Mouse (Mus musculus): ENCODE results near the gene Chtf18. TPM values are rescaled to one million over a fixed set of nuclear protein-coding genes. Genes with fewer than 3 reads are reported as not detected.

The Chtf18 gene
- polyA plus RNA-seq (2012; rRNA removed) = 10.6 and 13.0 TPM in 2 replicates

DNA sequence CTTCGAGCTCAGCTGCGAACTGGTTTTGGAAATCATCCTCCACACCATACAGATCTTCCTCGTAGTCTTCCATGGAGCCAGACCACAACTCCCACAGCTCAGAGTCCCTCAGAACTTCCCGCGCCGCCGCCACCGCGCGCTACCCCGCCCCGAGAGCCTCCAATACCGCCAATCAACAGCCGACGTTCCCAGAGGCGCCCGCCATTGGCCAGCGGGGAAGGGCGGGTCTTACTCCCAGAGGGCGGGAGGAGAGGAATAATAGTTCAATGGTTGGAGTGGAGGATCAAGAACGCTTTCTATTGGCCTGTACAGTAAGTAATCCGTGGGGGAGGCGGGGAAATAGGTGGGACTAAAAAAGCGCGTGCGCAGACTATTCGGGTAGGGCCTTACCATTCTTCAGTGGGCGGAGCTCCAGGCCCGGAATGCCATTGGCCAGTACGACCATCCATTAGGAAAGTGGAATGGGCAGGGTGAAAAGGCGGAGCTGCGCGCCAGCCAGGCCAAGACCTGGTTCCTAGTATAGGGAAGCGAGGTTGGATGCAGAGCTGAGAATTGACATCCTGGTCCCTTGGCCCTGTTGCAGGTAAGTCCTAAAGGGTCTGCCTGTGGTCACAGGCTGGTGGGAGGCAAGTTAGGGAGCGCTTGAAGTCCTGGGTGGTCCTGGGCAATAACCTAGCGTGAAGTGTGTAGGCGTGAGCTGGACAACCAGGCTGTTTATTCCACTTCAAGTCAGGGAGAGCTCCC, at the start of gene Chtf18, which contains the start of gene Rpusd1:
TSS of gene Chtf18 (minus strand) at position 155 of the 744 bp plus-strand sequence.
TSS of gene Rpusd1 (plus strand) at position 406 of the 744 bp plus-strand sequence.
- H3K27me3 ChIP-seq (ENCODE audit: control insufficient read depth, insufficient read depth, low read length) = no peaks in the 10 kb centered on the region
- peaks cover 9% of the 10 kb centered on the region; the same call in 1 of the 2 replicates for H3K4me1 ChIP-seq (ENCODE audit: control insufficient read depth, insufficient read depth, insufficient read length)
- DNase-seq (ENCODE audit: low read depth in 1 of 2, low spot score in 2 of 2) = peak; percentile 97 to 98
- WGBS = under 1% methylated on average over 37 of the region's 37 CpGs
- peak within 1 kb of the TSS; percentile 85 for H3K4me3 ChIP-seq (ENCODE audit: extremely low read depth, insufficient read depth, insufficient read length)
- no peak within 1 kb of the TSS for H3K27ac ChIP-seq (ENCODE audit: insufficient read depth, low read length)
- TF ChIP-seq POLR2A (IDR thresholded peaks at IDR 0.05; ENCODE audit: low read depth, low read length) (peak; percentile 22; the same call in 1 of the 2 replicates), CTCF (IDR thresholded peaks at IDR 0.05; ENCODE audit: extremely low read depth, insufficient read depth, insufficient read length, insufficient replicate concordance) (no peak)
- H3K36me3 ChIP-seq (ENCODE audit: control insufficient read depth, insufficient read depth, low read length) = no peaks in the 10 kb centered on the region

DNA sequence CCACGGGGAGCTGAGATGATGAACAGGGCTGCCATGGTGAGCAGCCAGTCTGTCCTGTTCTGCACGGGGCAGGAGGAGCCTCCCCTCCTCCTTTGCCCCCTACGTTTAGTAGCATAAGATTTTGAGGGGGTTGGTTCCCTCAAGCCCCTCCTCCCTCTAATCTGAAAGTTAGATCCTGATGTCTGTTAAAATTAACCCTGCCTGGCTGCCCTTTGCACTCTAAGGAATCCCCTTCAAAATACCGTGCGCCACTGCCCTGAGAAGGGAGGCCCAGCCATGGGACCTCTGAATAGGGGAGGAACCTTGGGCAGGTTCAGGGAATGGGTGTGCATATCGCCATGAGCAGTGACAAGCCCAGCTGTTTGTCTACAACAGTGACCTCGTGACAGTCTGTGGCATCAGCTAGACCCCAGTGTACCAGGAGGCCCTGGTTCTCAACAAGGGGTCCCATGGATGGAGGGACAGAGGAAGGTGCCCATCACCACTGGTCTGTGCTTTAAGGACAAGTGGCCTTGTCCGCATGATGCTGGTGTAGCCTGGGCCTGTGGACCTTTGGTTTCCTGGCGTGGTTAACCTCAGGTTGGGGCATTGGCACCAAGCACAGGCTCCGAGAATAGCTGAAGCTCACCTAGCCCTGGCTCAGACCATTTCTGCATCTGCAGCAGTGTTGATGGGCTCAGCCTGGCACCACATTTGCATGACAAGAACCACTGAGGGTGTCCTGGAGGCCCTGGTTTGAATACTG, 48.3 kb upstream of the Chtf18 start:
- Histone ChIP-seq H3K4me3 (ENCODE audit: extremely low read depth, insufficient read depth, insufficient read length) (no peak overlapping the region), H3K27me3 (ENCODE audit: control insufficient read depth, insufficient read depth, low read length) (no peaks in the 10 kb centered on the region), H3K36me3 (ENCODE audit: control insufficient read depth, insufficient read depth, low read length) (peaks cover 17% of the 10 kb centered on the region), H3K4me1 (ENCODE audit: control insufficient read depth, insufficient read depth, insufficient read length) (peaks cover 5% of the 10 kb centered on the region; the same call in 1 of the 2 replicates), H3K27ac (ENCODE audit: insufficient read depth, low read length) (no peak overlapping the region)
- no peak for DNase-seq (ENCODE audit: low read depth in 1 of 2, low spot score in 2 of 2)
- 75% methylated on average over 10 of the region's 10 CpGs for WGBS
- TF ChIP-seq CTCF (IDR thresholded peaks at IDR 0.05; ENCODE audit: extremely low read depth, insufficient read depth, insufficient read length, insufficient replicate concordance) (no peak), POLR2A (IDR thresholded peaks at IDR 0.05; ENCODE audit: low read depth, low read length) (no peak)

DNA sequence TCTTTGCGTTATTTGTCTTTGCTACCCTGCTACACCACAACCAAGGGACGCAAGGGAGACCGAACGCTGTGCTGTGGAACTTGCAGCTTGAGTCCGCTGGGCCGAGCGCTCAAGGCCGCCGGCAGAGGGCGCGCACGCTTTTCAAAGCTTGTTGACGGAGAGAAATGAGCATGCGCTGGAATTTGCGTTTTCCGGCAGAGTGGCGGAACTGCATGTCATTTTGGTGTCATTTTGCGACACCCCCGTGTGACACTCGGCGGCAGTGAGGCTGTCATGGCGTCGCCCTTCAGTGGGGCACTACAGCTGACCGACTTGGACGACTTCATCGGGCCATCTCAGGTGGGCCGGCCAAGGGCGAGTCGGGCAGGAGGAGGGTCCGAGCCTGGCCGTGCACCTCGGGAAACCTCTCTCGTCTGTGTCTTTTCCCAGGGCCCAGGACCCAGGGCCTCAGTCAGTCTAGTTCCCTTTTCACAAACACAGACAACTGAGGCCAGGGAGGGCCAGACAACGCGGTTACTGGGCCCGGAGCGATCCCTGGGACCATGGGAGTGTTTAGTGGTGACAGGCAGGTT, 46.4 kb upstream of the Chtf18 start, which contains the start of gene Narfl:
TSS of gene Narfl (plus strand) at position 228 of the 572 bp plus-strand sequence.
- H3K4me3 ChIP-seq (ENCODE audit: extremely low read depth, insufficient read depth, insufficient read length) = peak within 1 kb of the TSS; percentile 83
- peaks cover 5% of the 10 kb centered on the region; the same call in 1 of the 2 replicates for H3K4me1 ChIP-seq (ENCODE audit: control insufficient read depth, insufficient read depth, insufficient read length)
- TF ChIP-seq CTCF (IDR thresholded peaks at IDR 0.05; ENCODE audit: extremely low read depth, insufficient read depth, insufficient read length, insufficient replicate concordance) (peak; percentile 97), POLR2A (IDR thresholded peaks at IDR 0.05; ENCODE audit: low read depth, low read length) (peak; percentile 66)
- DNase-seq (ENCODE audit: low read depth in 1 of 2, low spot score in 2 of 2) = peak; percentile 94 to 95
- WGBS = under 1% methylated on average over 37 of the region's 37 CpGs
- H3K36me3 ChIP-seq (ENCODE audit: control insufficient read depth, insufficient read depth, low read length) = peaks cover 6% of the 10 kb centered on the region
- H3K27ac ChIP-seq (ENCODE audit: insufficient read depth, low read length) = peak within 1 kb of the TSS; percentile 18; the same call in 1 of the 2 replicates
- H3K27me3 ChIP-seq (ENCODE audit: control insufficient read depth, insufficient read depth, low read length) = no peaks in the 10 kb centered on the region

DNA sequence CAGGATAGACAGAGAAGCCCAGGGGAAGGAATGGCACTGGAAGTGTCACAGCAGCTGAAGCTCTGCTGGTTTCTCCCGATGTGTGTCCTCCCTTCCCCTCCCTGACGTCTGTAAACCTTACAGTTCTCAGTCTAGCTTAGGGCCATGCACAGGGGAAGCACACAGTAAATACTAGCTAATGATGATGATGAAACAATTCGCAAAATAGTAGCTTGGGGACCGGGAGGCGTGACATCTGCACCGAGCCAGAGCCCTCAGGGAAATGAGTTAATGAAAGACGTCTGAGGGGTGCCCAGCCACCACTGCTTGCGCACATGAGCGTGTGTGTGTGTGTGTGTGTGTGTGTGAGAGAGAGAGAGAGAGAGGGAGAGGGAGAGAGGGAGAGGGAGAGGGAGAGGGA, 42.1 kb upstream of the Chtf18 start:
- Histone ChIP-seq H3K4me1 (ENCODE audit: control insufficient read depth, insufficient read depth, insufficient read length) (peaks cover 5% of the 10 kb centered on the region; the same call in 1 of the 2 replicates), H3K36me3 (ENCODE audit: control insufficient read depth, insufficient read depth, low read length) (no peaks in the 10 kb centered on the region), H3K4me3 (ENCODE audit: extremely low read depth, insufficient read depth, insufficient read length) (no peak overlapping the region), H3K27me3 (ENCODE audit: control insufficient read depth, insufficient read depth, low read length) (no peaks in the 10 kb centered on the region), H3K27ac (ENCODE audit: insufficient read depth, low read length) (no peak overlapping the region)
- DNase-seq (ENCODE audit: low read depth in 1 of 2, low spot score in 2 of 2) = no peak
- WGBS = 64% methylated on average over 9 of the region's 9 CpGs
- TF ChIP-seq POLR2A (IDR thresholded peaks at IDR 0.05; ENCODE audit: low read depth, low read length) = no peak
- TF ChIP-seq CTCF (IDR thresholded peaks at IDR 0.05; ENCODE audit: extremely low read depth, insufficient read depth, insufficient read length, insufficient replicate concordance) = no peak

DNA sequence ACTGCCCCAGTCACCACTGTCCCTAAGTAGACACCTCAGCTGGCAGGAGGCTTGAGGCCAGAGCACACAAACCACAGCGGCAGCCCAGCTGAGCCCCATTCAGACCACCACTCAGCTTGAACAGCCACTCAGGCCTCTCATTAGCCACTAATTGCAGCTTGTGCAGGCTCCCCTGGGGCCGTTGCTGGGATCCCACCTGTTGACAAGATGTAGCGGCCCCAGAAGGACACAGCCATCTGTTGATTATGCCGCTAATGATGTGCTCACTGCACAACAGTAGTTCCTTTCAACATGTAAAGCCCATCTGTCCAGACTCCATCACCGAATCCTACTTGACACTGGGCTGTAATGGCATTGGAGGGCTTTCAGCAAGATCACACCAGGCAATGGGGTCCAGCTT, 38.7 kb upstream of the Chtf18 start:
- Histone ChIP-seq H3K4me3 (ENCODE audit: extremely low read depth, insufficient read depth, insufficient read length) (no peak overlapping the region), H3K27ac (ENCODE audit: insufficient read depth, low read length) (no peak overlapping the region), H3K27me3 (ENCODE audit: control insufficient read depth, insufficient read depth, low read length) (no peaks in the 10 kb centered on the region), H3K36me3 (ENCODE audit: control insufficient read depth, insufficient read depth, low read length) (no peaks in the 10 kb centered on the region), H3K4me1 (ENCODE audit: control insufficient read depth, insufficient read depth, insufficient read length) (peaks cover 2% of the 10 kb centered on the region; the same call in 1 of the 2 replicates)
- DNase-seq (ENCODE audit: low read depth in 1 of 2, low spot score in 2 of 2) = no peak
- WGBS = 74% methylated on average over 5 of the region's 5 CpGs
- no peak for TF ChIP-seq POLR2A (IDR thresholded peaks at IDR 0.05; ENCODE audit: low read depth, low read length)
- TF ChIP-seq CTCF (IDR thresholded peaks at IDR 0.05; ENCODE audit: extremely low read depth, insufficient read depth, insufficient read length, insufficient replicate concordance) = no peak

DNA sequence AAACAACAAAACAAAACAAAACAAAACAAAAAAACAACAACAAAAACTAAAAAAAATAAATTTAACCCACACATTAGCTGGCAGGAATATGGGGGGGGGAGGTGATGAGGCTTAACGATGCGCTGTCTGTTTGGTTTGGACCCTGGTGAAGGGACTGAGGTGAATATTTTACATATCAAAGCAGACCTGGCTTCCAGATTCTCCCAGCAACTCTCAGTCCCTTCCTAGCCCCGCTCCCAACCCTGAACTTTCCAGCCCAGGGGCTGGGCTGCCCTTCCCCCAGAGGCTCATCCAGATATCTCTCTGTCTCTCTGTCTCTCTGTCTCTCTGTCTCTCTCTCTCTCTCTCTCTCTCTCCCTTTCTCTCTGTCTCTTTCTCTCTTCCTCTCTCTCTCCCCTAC, 35.4 kb upstream of the Chtf18 start:
- DNase-seq (ENCODE audit: low read depth in 1 of 2, low spot score in 2 of 2) = no peak
- TF ChIP-seq CTCF (IDR thresholded peaks at IDR 0.05; ENCODE audit: extremely low read depth, insufficient read depth, insufficient read length, insufficient replicate concordance) (no peak), POLR2A (IDR thresholded peaks at IDR 0.05; ENCODE audit: low read depth, low read length) (no peak)

More for the DNA sequence above, 35.4 kb upstream of the Chtf18 start:
- Histone ChIP-seq H3K27me3 (ENCODE audit: control insufficient read depth, insufficient read depth, low read length) (no peaks in the 10 kb centered on the region), H3K4me3 (ENCODE audit: extremely low read depth, insufficient read depth, insufficient read length) (no peak overlapping the region), H3K36me3 (ENCODE audit: control insufficient read depth, insufficient read depth, low read length) (no peaks in the 10 kb centered on the region), H3K27ac (ENCODE audit: insufficient read depth, low read length) (no peak overlapping the region), H3K4me1 (ENCODE audit: control insufficient read depth, insufficient read depth, insufficient read length) (peaks cover 2% of the 10 kb centered on the region; the same call in 1 of the 2 replicates)
- 52% methylated on average over 3 of the region's 3 CpGs for WGBS

Measured in spleen, adult 2 months (tissue).